11 mouse cellular contexts compared by ENCODE assay signal in genomic region chr10:80935698-80936097, GRCm38 (mm10). TPM values are rescaled to one million over a fixed set of nuclear protein-coding genes. Genes with fewer than 3 reads are reported as not detected.
DNase-seq lines count a peak whose midpoint lies in the region; ATAC-seq lines count a peak whose summit lies in the region.
"Had no signal": no experiment of that assay in that cellular context is flagged by ENCODE, and none has a peak within 500 bp of the region (broad histone marks: within the 10 kb centered on the region; RNA-seq: fewer than 3 reads in every experiment).

No protein-coding gene starts in this region.

- H3K27ac ChIP-seq in liver, embryonic 13.5 days = no peak overlapping the region

- H3K27me3 ChIP-seq in liver, embryonic 13.5 days = peaks cover 92% of the 10 kb centered on the region

- H3K4me3 ChIP-seq in liver, embryonic 13.5 days (replicated peaks) = no peak overlapping the region

- 11% methylated on average over 17 of the region's 17 CpGs for WGBS in liver, embryonic 13.5 days (ENCODE audit: insufficient replicate concordance)

- no peak overlapping the region for H3K9ac ChIP-seq in liver, embryonic 13.5 days

- DNase-seq in adrenal gland, postnatal 14 days = peak; percentile 16
- DNase-seq in adrenal gland, postnatal 10 days = no peak
- peak; percentile 57 for DNase-seq in retina, postnatal 1 day
- no peak for DNase-seq in retina, embryonic 14.5 days (ENCODE audit: low spot score)
- no peak for DNase-seq in liver, embryonic 13.5 days
- DNase-seq in cerebellum, postnatal 36 days = no peak
- DNase-seq in left cerebral cortex, adult 9 months (ENCODE audit: low spot score in 2 of 2) = no peak
- DNase-seq: adrenal gland, postnatal 25 days; gastrocnemius, postnatal 14 days; lung, postnatal 4 days had no signal

- peaks cover 84% of the 10 kb centered on the region for H3K4me1 ChIP-seq in liver, embryonic 13.5 days (replicated peaks)

- no peak for ATAC-seq in liver, embryonic 13.5 days (ENCODE audit: low read depth)
- no peak for ATAC-seq in granulocyte monocyte progenitor cell, adult 5-6 weeks (replicated peaks; ENCODE audit: poor library complexity, severe bottlenecking)

- 0 out of 2 replicates have a peak overlapping the region, but pooled peaks have one; percentile 55 for H3K4me2 ChIP-seq in liver, embryonic 13.5 days

- H3K9me3 ChIP-seq in liver, embryonic 13.5 days (replicated peaks) = no peaks in the 10 kb centered on the region

- H3K36me3 ChIP-seq in liver, embryonic 13.5 days = no peaks in the 10 kb centered on the region

RNA-seq across cellular contexts. Expression of gene Gadd45b, which starts 5.8 kb away (rescaled TPM):
- total RNA-seq in adrenal gland, postnatal 14 days (2021) = 29.8 and 91.3 TPM in 2 replicates
- 10 to 100 TPM; 11.7 to 44.5 TPM for total RNA-seq in adrenal gland, postnatal 10 days (2021)
- 1.6 and 1.8 TPM in 2 replicates for polyA plus RNA-seq in liver, embryonic 13.5 days (2015; fragmentation: Nextera tagmentation; extraction: Ambion mirVana)
- total RNA-seq in granulocyte monocyte progenitor cell, adult 5-6 weeks (2014; fragmentation: Nextera tagmentation) = 20.1 and 21.5 TPM in 2 replicates
- 25.6 and 27.6 TPM in 2 replicates for total RNA-seq in granulocyte monocyte progenitor cell, adult 5-6 weeks (2017)

RNA-seq across cellular contexts. Expression of gene Lmnb2, which starts 17.7 kb away (rescaled TPM):
- total RNA-seq in adrenal gland, postnatal 14 days (2021) = 14.9 and 15.8 TPM in 2 replicates
- total RNA-seq in adrenal gland, postnatal 10 days (2021) = 10 to 100 TPM; 14.5 to 16.5 TPM
- 14.0 and 15.4 TPM in 2 replicates for polyA plus RNA-seq in liver, embryonic 13.5 days (2015; fragmentation: Nextera tagmentation; extraction: Ambion mirVana)
- total RNA-seq in granulocyte monocyte progenitor cell, adult 5-6 weeks (2014; fragmentation: Nextera tagmentation) = 24.9 and 35.1 TPM in 2 replicates
- 56.2 and 62.8 TPM in 2 replicates for total RNA-seq in granulocyte monocyte progenitor cell, adult 5-6 weeks (2017)

RNA-seq across cellular contexts. Expression of gene Timm13, which starts 34.9 kb away (rescaled TPM):
- total RNA-seq in adrenal gland, postnatal 14 days (2021) = 252 and 257 TPM in 2 replicates
- 100 to 1,000 TPM; 271 to 285 TPM for total RNA-seq in adrenal gland, postnatal 10 days (2021)
- polyA plus RNA-seq in liver, embryonic 13.5 days (2015; fragmentation: Nextera tagmentation; extraction: Ambion mirVana) = 249 and 266 TPM in 2 replicates
- total RNA-seq in granulocyte monocyte progenitor cell, adult 5-6 weeks (2014; fragmentation: Nextera tagmentation) = 145 and 158 TPM in 2 replicates
- 38.2 and 50.4 TPM in 2 replicates for total RNA-seq in granulocyte monocyte progenitor cell, adult 5-6 weeks (2017)

Comparison
In these comparisons a context has a peak if more than half of its experiments do, and no peak if none do; other contexts are left out.
1. DNase-seq: peak in adrenal gland, postnatal 14 days (single experiment) and retina, postnatal 1 day (single experiment); none in adrenal gland, postnatal 10 days (single experiment), retina, embryonic 14.5 days (single experiment), liver, embryonic 13.5 days (single experiment), cerebellum, postnatal 36 days (0 of 2) and left cerebral cortex, adult 9 months (0 of 2).